Mouse (Mus musculus) embryonic facial prominence, embryonic 10.5 days (tissue): ENCODE measurements around the gene Arhgef26. TPM values are rescaled to one million over a fixed set of nuclear protein-coding genes. Genes with fewer than 3 reads are reported as not detected.

Experiments used
- DNase-seq: peaks from one replicate; pipeline ENCODE4 v3.0.0-alpha.2; 2017; ENCODE audit warnings: low spot score
- H3K27ac ChIP-seq: fragments of 300-500 bp; sonication (generic); replicated peaks from 2 replicates; pipeline ENCODE4 v1.5.1; 2016; ENCODE audit warnings: mild to moderate bottlenecking
- H3K27me3 ChIP-seq: fragments of 300-500 bp; sonication (generic); replicated peaks from 2 replicates; pipeline ENCODE4 v1.6.1; 2016; ENCODE audit warnings: low read depth, mild to moderate bottlenecking; ENCODE audit not compliant: poor library complexity, severe bottlenecking
- H3K36me3 ChIP-seq: fragments of 300-500 bp; sonication (generic); replicated peaks from 2 replicates; pipeline ENCODE4 v1.6.1; 2016; ENCODE audit warnings: mild to moderate bottlenecking, moderate library complexity
- H3K4me1 ChIP-seq: fragments of 300-500 bp; sonication (generic); 2 replicates; pipeline ENCODE4 v1.6.1; 2016
- H3K4me3 ChIP-seq: fragments of 300-500 bp; sonication (generic); 2 replicates; pipeline ENCODE4 v1.5.1; 2016; ENCODE audit warnings: mild to moderate bottlenecking, moderate library complexity
- H3K9me3 ChIP-seq: fragments of 300-500 bp; sonication (generic); 2 replicates; pipeline ENCODE4 v1.6.1; 2016; ENCODE audit warnings: mild to moderate bottlenecking
- WGBS: fragments of 180-500 bp; shearing (Covaris S2); methylation state at CpG from one replicate; pipeline ENCODE4 v1.1.7; 2016; 5-methylcytosine and 5-hydroxymethylcytosine counted together
- polyA plus RNA-seq: library from polyadenylated mRNA; unstranded; fragments of >200 nt; fragmentation: Nextera tagmentation; extraction: Ambion mirVana; gene quantifications from 2 replicates; pipeline ENCODE4 v1.2.1, GENCODE M21; 2016

Arhgef26 gene
- polyA plus RNA-seq, 1 experiment from 2014 or later = 6.9 TPM

GRCm38 (mm10) chr3:62464276-62464675 is 126.1 kb downstream of the Arhgef26 start:
- Histone ChIP-seq H3K27me3 (no peaks in the 10 kb centered on the region), H3K9me3 (no peaks in the 10 kb centered on the region), H3K4me3 (no peak overlapping the region), H3K36me3 (peaks cover 98% of the 10 kb centered on the region), H3K4me1 (no peaks in the 10 kb centered on the region), H3K27ac (no peak overlapping the region)
- WGBS = 85% methylated on average over 3 of the region's 3 CpGs
- no peak for DNase-seq

GRCm38 (mm10) chr3:62470179-62470578 is 132.0 kb downstream of the Arhgef26 start:
- no peaks in the 10 kb centered on the region for H3K9me3 ChIP-seq
- 97% methylated on average over 1 of the region's 1 CpGs for WGBS
- H3K27ac ChIP-seq = no peak overlapping the region
- no peak overlapping the region for H3K4me3 ChIP-seq
- no peak for DNase-seq
- H3K4me1 ChIP-seq = no peaks in the 10 kb centered on the region
- H3K36me3 ChIP-seq = peaks cover 98% of the 10 kb centered on the region
- H3K27me3 ChIP-seq = no peaks in the 10 kb centered on the region

GRCm38 (mm10) chr3:62484340-62484739 is 146.2 kb downstream of the Arhgef26 start:
- H3K27me3 ChIP-seq = no peaks in the 10 kb centered on the region
- no peaks in the 10 kb centered on the region for H3K4me1 ChIP-seq
- no peak overlapping the region for H3K4me3 ChIP-seq
- no peak overlapping the region for H3K27ac ChIP-seq
- peaks cover 99% of the 10 kb centered on the region for H3K36me3 ChIP-seq
- WGBS = 96% methylated on average over 2 of the region's 2 CpGs
- no peaks in the 10 kb centered on the region for H3K9me3 ChIP-seq
- DNase-seq = no peak

GRCm38 (mm10) chr3:62492568-62492967 is 154.4 kb downstream of the Arhgef26 start:
- peaks cover 99% of the 10 kb centered on the region for H3K36me3 ChIP-seq

GRCm38 (mm10) chr3:62499327-62499726 is 161.2 kb downstream of the Arhgef26 start:
- WGBS = 72% methylated on average over 4 of the region's 4 CpGs
- Histone ChIP-seq H3K36me3 (peaks cover 75% of the 10 kb centered on the region), H3K27ac (no peak overlapping the region), H3K4me3 (no peak overlapping the region), H3K9me3 (no peaks in the 10 kb centered on the region), H3K27me3 (no peaks in the 10 kb centered on the region), H3K4me1 (no peaks in the 10 kb centered on the region)
- DNase-seq = no peak

More at GRCm38 (mm10) chr3:62492568-62492967, 154.4 kb downstream of the Arhgef26 start:
- WGBS = 90% methylated on average over 6 of the region's 6 CpGs
- H3K27ac ChIP-seq = no peak overlapping the region
- no peaks in the 10 kb centered on the region for H3K9me3 ChIP-seq
- DNase-seq = no peak
- H3K4me1 ChIP-seq = no peaks in the 10 kb centered on the region
- H3K27me3 ChIP-seq = no peaks in the 10 kb centered on the region
- no peak overlapping the region for H3K4me3 ChIP-seq

GRCm38 (mm10) chr3:62505166-62505900 is 167.2 kb downstream of the Arhgef26 start:
- Histone ChIP-seq H3K36me3 (peaks cover 19% of the 10 kb centered on the region), H3K4me3 (peak overlapping the region; percentile 85), H3K27me3 (0 out of 2 replicates have a peak, but pooled peaks cover 3% of the 10 kb centered on the region), H3K27ac (no peak overlapping the region), H3K4me1 (peaks cover 14% of the 10 kb centered on the region), H3K9me3 (no peaks in the 10 kb centered on the region)
- WGBS = 81% methylated on average over 5 of the region's 5 CpGs
- DNase-seq = no peak

- under 1% methylated on average over 66 of the region's 66 CpGs for WGBS
- no peaks in the 10 kb centered on the region for H3K9me3 ChIP-seq
- peak; percentile 96 for DNase-seq
- H3K27me3 ChIP-seq = 0 out of 2 replicates have a peak, but pooled peaks cover 3% of the 10 kb centered on the region
- peak within 1 kb of the TSS; percentile 85 for H3K4me3 ChIP-seq
- peak within 1 kb of the TSS; percentile 95 for H3K27ac ChIP-seq
- H3K4me1 ChIP-seq = peaks cover 14% of the 10 kb centered on the region
- peaks cover 6% of the 10 kb centered on the region for H3K36me3 ChIP-seq
Observed at GRCm38 (mm10) chr3:62506488-62507205, 168.5 kb downstream of the Arhgef26 start, which contains the start of gene Dhx36. Dhx36 (minus strand) TSS chr3:62507004.

GRCm38 (mm10) chr3:62507206-62507647 is 169.1 kb downstream of the Arhgef26 start:
- no peak for DNase-seq
- Histone ChIP-seq H3K4me3 (peak overlapping the region; percentile 85), H3K27ac (peak overlapping the region; percentile 95; the same call in 1 of the 2 replicates), H3K9me3 (no peaks in the 10 kb centered on the region), H3K27me3 (0 out of 2 replicates have a peak, but pooled peaks cover 3% of the 10 kb centered on the region), H3K36me3 (peaks cover under 1% of the 10 kb centered on the region; the same call in 1 of the 2 replicates), H3K4me1 (peaks cover 14% of the 10 kb centered on the region)
- 36% methylated on average over 5 of the region's 5 CpGs for WGBS

Other genes starting within 250 kb of the Arhgef26 start
- gene Dhx36, start 168.7 kb downstream of the Arhgef26 start, polyA plus RNA-seq = 34.0 and 34.4 TPM in 2 replicates